Mouse (Mus musculus) fibroblast of lung, adult 2 months (primary cell): ENCODE data around the gene Prss36.
"Not testable (repeated sequence)": the region's sequence is repeated elsewhere in the genome, so short reads cannot be mapped to it uniquely, and the experiment has no call there.

Source experiments
- DNase-seq: peaks from one replicate; pipeline ENCODE4 v3.0.0-alpha.2; 2011; ENCODE audit warnings: low read depth

Prss36 gene

GRCm38 (mm10) chr7:127903971-127904796, 42.3 kb downstream of the Prss36 start, which contains the start of gene Bckdk:
Gene Bckdk, plus strand, starts transcription at chr7:127904082.
- DNase-seq = peak; percentile 46

- no peak for DNase-seq
These were observed 44.8 kb downstream of the Prss36 start for GRCm38 (mm10) chr7:127901772-127902171.

GRCm38 (mm10) chr7:127899997-127900396, 46.5 kb downstream of the Prss36 start:
- no peak for DNase-seq

GRCm38 (mm10) chr7:127898179-127898956, 48.2 kb downstream of the Prss36 start:
- no peak for DNase-seq

- no peak for DNase-seq
These were observed 49.0 kb downstream of the Prss36 start for GRCm38 (mm10) chr7:127897542-127897941.

- DNase-seq = no peak
These were observed 50.1 kb downstream of the Prss36 start for GRCm38 (mm10) chr7:127896384-127896783.

- DNase-seq = not testable (repeated sequence)
These were observed 50.6 kb downstream of the Prss36 start for GRCm38 (mm10) chr7:127895891-127896290.

GRCm38 (mm10) chr7:127895442-127895841, 51.1 kb downstream of the Prss36 start, which contains the start of the genes Gm21974 and Vkorc1:
Gene Gm21974, minus strand, starts transcription at chr7:127895454.
Gene Vkorc1, minus strand, starts transcription at chr7:127895617.
- peak; percentile 96 for DNase-seq

- no peak for DNase-seq
These were observed 52.0 kb downstream of the Prss36 start for GRCm38 (mm10) chr7:127894480-127894879.

GRCm38 (mm10) chr7:127890798-127891197, 55.7 kb downstream of the Prss36 start, which contains the start of gene Prss53:
Gene Prss53, minus strand, starts transcription at chr7:127890970.
- DNase-seq = no peak

GRCm38 (mm10) chr7:127888821-127889220, 57.7 kb downstream of the Prss36 start:
- DNase-seq = no peak

GRCm38 (mm10) chr7:127887781-127888180, 58.7 kb downstream of the Prss36 start:
- DNase-seq = no peak

GRCm38 (mm10) chr7:127887191-127887590, 59.3 kb downstream of the Prss36 start:
- no peak for DNase-seq

GRCm38 (mm10) chr7:127886551-127886950, 60.0 kb downstream of the Prss36 start:
- DNase-seq = no peak

GRCm38 (mm10) chr7:127885951-127886350, 60.6 kb downstream of the Prss36 start:
- DNase-seq = peak; percentile 60
